Mouse (Mus musculus): ENCODE measurements around the gene Pck1. TPM values are rescaled to one million over a fixed set of nuclear protein-coding genes. Genes with fewer than 3 reads are reported as not detected.

The Pck1 gene
- polyA plus RNA-seq, 1 experiment, result 0.76 TPM

- 50% methylated on average over 4 of the region's 4 CpGs for WGBS
- no peak for DNase-seq (ENCODE audit: low read depth in 1 of 2, low spot score in 2 of 2)
- Histone ChIP-seq H3K4me1 (ENCODE audit: control insufficient read depth, insufficient read depth, insufficient read length) (peaks cover 3% of the 10 kb centered on the region; the same call in 1 of the 2 replicates), H3K36me3 (ENCODE audit: control insufficient read depth, insufficient read depth, low read length) (no peaks in the 10 kb centered on the region), H3K4me3 (ENCODE audit: extremely low read depth, insufficient read depth, insufficient read length) (no peak overlapping the region), H3K27ac (ENCODE audit: insufficient read depth, low read length) (no peak overlapping the region), H3K27me3 (ENCODE audit: control insufficient read depth, insufficient read depth, low read length) (no peaks in the 10 kb centered on the region)
- TF ChIP-seq CTCF (IDR thresholded peaks at IDR 0.05; ENCODE audit: extremely low read depth, insufficient read depth, insufficient read length, insufficient replicate concordance) (no peak), POLR2A (IDR thresholded peaks at IDR 0.05; ENCODE audit: low read depth, low read length) (no peak)
Measured at GRCm38 (mm10) chr2:173157376-173157775, 4.5 kb downstream of the Pck1 start.

DNA sequence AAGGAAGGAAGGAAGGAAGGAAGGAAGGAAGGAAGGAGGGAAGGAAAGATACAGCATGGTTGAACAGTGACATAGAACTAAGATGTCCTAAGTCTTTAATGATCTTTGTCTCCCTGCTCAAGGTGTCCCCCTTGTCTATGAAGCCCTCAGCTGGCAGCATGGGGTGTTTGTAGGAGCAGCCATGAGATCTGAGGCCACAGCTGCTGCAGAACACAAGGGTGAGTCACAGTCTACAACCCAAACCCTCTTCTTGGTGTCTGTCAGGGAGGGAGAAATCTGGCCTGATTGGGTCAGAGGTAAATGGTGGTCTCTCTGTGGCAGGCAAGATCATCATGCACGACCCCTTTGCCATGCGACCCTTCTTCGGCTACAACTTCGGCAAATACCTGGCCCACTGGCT is 5.0 kb downstream of the Pck1 start:
- no peak for TF ChIP-seq POLR2A (IDR thresholded peaks at IDR 0.05; ENCODE audit: low read depth, low read length)
- TF ChIP-seq CTCF (IDR thresholded peaks at IDR 0.05; ENCODE audit: extremely low read depth, insufficient read depth, insufficient read length, insufficient replicate concordance), result no peak
- H3K27me3 ChIP-seq (ENCODE audit: control insufficient read depth, insufficient read depth, low read length), result no peaks in the 10 kb centered on the region
- DNase-seq (ENCODE audit: low read depth in 1 of 2, low spot score in 2 of 2), result no peak
- H3K36me3 ChIP-seq (ENCODE audit: control insufficient read depth, insufficient read depth, low read length), result no peaks in the 10 kb centered on the region
- H3K4me3 ChIP-seq (ENCODE audit: extremely low read depth, insufficient read depth, insufficient read length), result no peak overlapping the region
- 86% methylated on average over 4 of the region's 4 CpGs for WGBS
- H3K4me1 ChIP-seq (ENCODE audit: control insufficient read depth, insufficient read depth, insufficient read length), result peaks cover 3% of the 10 kb centered on the region; the same call in 1 of the 2 replicates
- H3K27ac ChIP-seq (ENCODE audit: insufficient read depth, low read length), result no peak overlapping the region

GRCm38 (mm10) chr2:173158390-173159055 is 5.7 kb downstream of the Pck1 start:
- no peak overlapping the region for H3K27ac ChIP-seq (ENCODE audit: insufficient read depth, low read length)
- no peak for TF ChIP-seq CTCF (IDR thresholded peaks at IDR 0.05; ENCODE audit: extremely low read depth, insufficient read depth, insufficient read length, insufficient replicate concordance)
- no peak for TF ChIP-seq POLR2A (IDR thresholded peaks at IDR 0.05; ENCODE audit: low read depth, low read length)
- no peak for DNase-seq (ENCODE audit: low read depth in 1 of 2, low spot score in 2 of 2)
- WGBS, result 87% methylated on average over 19 of the region's 19 CpGs
- no peaks in the 10 kb centered on the region for H3K36me3 ChIP-seq (ENCODE audit: control insufficient read depth, insufficient read depth, low read length)
- no peaks in the 10 kb centered on the region for H3K27me3 ChIP-seq (ENCODE audit: control insufficient read depth, insufficient read depth, low read length)
- peaks cover 3% of the 10 kb centered on the region; the same call in 1 of the 2 replicates for H3K4me1 ChIP-seq (ENCODE audit: control insufficient read depth, insufficient read depth, insufficient read length)
- no peak overlapping the region for H3K4me3 ChIP-seq (ENCODE audit: extremely low read depth, insufficient read depth, insufficient read length)

DNA sequence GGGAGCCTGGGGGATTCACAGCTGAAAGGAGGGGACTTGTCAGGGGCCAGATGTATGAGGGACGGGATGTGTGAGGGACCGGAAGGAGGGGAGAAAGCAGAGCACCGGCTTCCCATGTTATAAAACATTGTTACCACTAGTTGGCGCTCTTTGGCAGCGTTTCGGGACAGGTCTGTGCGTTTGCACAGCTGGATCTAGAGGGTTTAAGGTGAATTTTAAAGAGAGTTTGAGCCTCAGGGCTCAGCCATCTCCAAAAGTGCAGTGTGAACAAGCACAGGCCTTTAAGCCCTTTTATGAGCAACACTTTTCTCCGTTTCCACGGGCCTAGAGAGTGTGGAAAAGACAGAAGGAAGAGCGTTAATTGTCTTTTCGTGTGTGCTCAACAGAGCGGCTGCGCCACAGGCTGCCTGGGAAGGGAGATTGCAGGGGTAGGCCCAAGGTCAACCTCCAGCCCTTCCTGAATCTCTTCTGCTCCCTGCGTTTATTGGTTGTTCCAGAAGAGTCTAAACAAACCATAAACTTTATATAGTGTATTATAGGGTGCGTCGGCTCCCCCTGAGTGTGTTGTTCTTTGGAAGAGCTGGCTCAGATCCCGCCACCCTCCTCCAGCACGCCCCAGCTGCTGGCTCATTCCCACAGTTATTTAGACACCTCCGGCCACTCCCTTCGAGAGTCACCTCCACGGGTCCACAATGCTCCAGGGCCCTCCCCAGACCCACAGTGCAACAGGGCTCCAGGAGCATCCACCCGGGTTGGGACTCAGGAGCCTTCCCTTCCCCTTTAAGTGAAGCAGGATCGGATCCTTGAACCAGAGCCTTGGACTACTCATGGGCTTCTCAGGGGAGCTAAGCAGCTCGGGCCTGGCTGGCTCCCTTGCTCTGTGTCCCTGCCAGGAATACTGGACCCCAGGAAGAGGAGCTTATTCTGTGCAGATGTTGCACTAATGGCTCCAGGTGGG is 6.8 kb downstream of the Pck1 start:
- TF ChIP-seq POLR2A (IDR thresholded peaks at IDR 0.05; ENCODE audit: low read depth, low read length) (no peak), CTCF (IDR thresholded peaks at IDR 0.05; ENCODE audit: extremely low read depth, insufficient read depth, insufficient read length, insufficient replicate concordance) (peak; percentile 49; the same call in 1 of the 2 replicates)
- peaks cover 3% of the 10 kb centered on the region; the same call in 1 of the 2 replicates for H3K4me1 ChIP-seq (ENCODE audit: control insufficient read depth, insufficient read depth, insufficient read length)

GRCm38 (mm10) chr2:173163380-173163779 is 10.5 kb downstream of the Pck1 start:
- no peak for DNase-seq (ENCODE audit: low read depth in 1 of 2, low spot score in 2 of 2)
- H3K27ac ChIP-seq (ENCODE audit: insufficient read depth, low read length), result no peak overlapping the region
- H3K27me3 ChIP-seq (ENCODE audit: control insufficient read depth, insufficient read depth, low read length), result no peaks in the 10 kb centered on the region
- H3K4me3 ChIP-seq (ENCODE audit: extremely low read depth, insufficient read depth, insufficient read length), result no peak overlapping the region
- TF ChIP-seq POLR2A (IDR thresholded peaks at IDR 0.05; ENCODE audit: low read depth, low read length), result no peak
- no peak for TF ChIP-seq CTCF (IDR thresholded peaks at IDR 0.05; ENCODE audit: extremely low read depth, insufficient read depth, insufficient read length, insufficient replicate concordance)
- 89% methylated on average over 8 of the region's 8 CpGs for WGBS
- no peaks in the 10 kb centered on the region for H3K36me3 ChIP-seq (ENCODE audit: control insufficient read depth, insufficient read depth, low read length)
- H3K4me1 ChIP-seq (ENCODE audit: control insufficient read depth, insufficient read depth, insufficient read length), result no peaks in the 10 kb centered on the region

More for the DNA sequence above, 6.8 kb downstream of the Pck1 start:
- H3K4me3 ChIP-seq (ENCODE audit: extremely low read depth, insufficient read depth, insufficient read length), result no peak overlapping the region
- WGBS, result 63% methylated on average over 24 of the region's 24 CpGs
- no peaks in the 10 kb centered on the region for H3K36me3 ChIP-seq (ENCODE audit: control insufficient read depth, insufficient read depth, low read length)
- peak; percentile 35 to 38 for DNase-seq (ENCODE audit: low read depth in 1 of 2, low spot score in 2 of 2)
- no peak overlapping the region for H3K27ac ChIP-seq (ENCODE audit: insufficient read depth, low read length)
- no peaks in the 10 kb centered on the region for H3K27me3 ChIP-seq (ENCODE audit: control insufficient read depth, insufficient read depth, low read length)

DNA sequence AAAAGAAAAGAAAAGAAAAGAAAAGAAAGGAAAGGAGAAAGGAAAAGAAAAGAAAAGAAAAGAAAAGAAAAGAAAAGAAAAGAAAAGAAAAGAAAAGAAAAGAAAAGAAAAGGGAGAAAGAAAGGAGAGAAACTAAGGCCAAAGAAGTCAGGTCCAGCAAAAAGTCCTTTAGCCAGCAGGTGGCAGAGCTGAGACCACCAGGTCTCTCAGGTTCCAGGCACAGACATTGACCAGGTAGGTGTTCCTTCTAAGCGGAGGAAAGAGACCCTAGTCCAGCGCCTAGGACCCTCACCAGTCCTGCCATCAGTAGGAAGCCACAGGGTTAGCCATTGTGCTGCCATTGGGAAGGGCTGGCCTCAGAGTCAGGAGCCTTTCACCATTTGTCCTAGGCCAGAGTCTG is 11.5 kb downstream of the Pck1 start:
- H3K4me1 ChIP-seq (ENCODE audit: control insufficient read depth, insufficient read depth, insufficient read length), result no peaks in the 10 kb centered on the region
- H3K27ac ChIP-seq (ENCODE audit: insufficient read depth, low read length), result no peak overlapping the region
- H3K27me3 ChIP-seq (ENCODE audit: control insufficient read depth, insufficient read depth, low read length), result no peaks in the 10 kb centered on the region
- TF ChIP-seq POLR2A (IDR thresholded peaks at IDR 0.05; ENCODE audit: low read depth, low read length) (no peak), CTCF (IDR thresholded peaks at IDR 0.05; ENCODE audit: extremely low read depth, insufficient read depth, insufficient read length, insufficient replicate concordance) (peak; percentile 60; the same call in 1 of the 2 replicates)
- H3K36me3 ChIP-seq (ENCODE audit: control insufficient read depth, insufficient read depth, low read length), result no peaks in the 10 kb centered on the region
- no peak overlapping the region for H3K4me3 ChIP-seq (ENCODE audit: extremely low read depth, insufficient read depth, insufficient read length)
- 44% methylated on average over 2 of the region's 2 CpGs for WGBS
- peak in 1 of 2 experiments; percentile 26 for DNase-seq (ENCODE audit: low read depth in 1 of 2, low spot score in 2 of 2)
